Mouse (Mus musculus) myocyte (in vitro differentiated cells): ENCODE results near the gene Anapc13.

Experiments used
- CEBPB ChIP-seq: IDR thresholded peaks from 2 replicates; pipeline ENCODE4 v1.6.1; 2011; ENCODE audit warnings: mild to moderate bottlenecking, moderate library complexity; ENCODE audit not compliant: poor library complexity, insufficient read depth, severe bottlenecking
- POLR2A ChIP-seq: IDR thresholded peaks from one replicate; pipeline ENCODE4 v1.6.1; 2011; ENCODE audit warnings: low read depth, mild to moderate bottlenecking, control low read depth, moderate library complexity; ENCODE audit not compliant: insufficient read length

DNA sequence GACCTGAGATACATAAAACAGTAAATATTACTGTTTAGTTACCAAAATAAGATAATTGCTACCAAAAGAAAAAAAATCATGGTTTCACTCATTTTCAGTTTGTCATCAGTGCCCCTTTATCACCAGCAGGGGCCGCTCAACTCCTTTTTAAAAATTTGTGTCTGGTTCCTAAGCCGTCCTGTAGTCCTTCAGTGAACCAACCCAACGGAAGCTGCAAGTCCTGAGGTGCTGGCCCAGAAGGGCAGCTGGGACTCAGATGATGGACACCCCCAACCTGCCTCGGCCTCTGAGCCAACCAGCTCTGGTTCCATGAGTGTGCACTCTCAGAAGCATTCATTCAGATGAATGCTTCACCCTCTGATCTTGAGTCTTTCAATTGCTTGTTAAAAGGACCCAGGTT lies 10.5 kb downstream of the Anapc13 start:
- TF ChIP-seq POLR2A (no peak), CEBPB (no peak)
